Mouse (Mus musculus) cerebellum, adult 8-10 months (tissue): ENCODE measurements around the gene Meox1.
A peak's percentile ranks its signal among the peaks of the same experiment; 100 is the strongest.

Experiments used
- DNase-seq: peaks from one replicate; pipeline ENCODE4 v3.0.0; 2022

Meox1 gene

GRCm38 (mm10) chr11:101894204-101894603 lies at the start of gene Meox1:
Gene Meox1, minus strand, starts transcription at chr11:101894374.
- no peak for DNase-seq

- peak; percentile 88 for DNase-seq
Observed at GRCm38 (mm10) chr11:101943055-101943454, 48.9 kb upstream of the Meox1 start.

GRCm38 (mm10) chr11:101937108-101937507 lies 42.9 kb upstream of the Meox1 start:
- DNase-seq = no peak

GRCm38 (mm10) chr11:101936421-101936820 lies 42.2 kb upstream of the Meox1 start:
- no peak for DNase-seq

GRCm38 (mm10) chr11:101935743-101936142 lies 41.6 kb upstream of the Meox1 start:
- no peak for DNase-seq

GRCm38 (mm10) chr11:101931978-101932377 lies 37.8 kb upstream of the Meox1 start:
- no peak for DNase-seq

GRCm38 (mm10) chr11:101928030-101928762 lies 34.0 kb upstream of the Meox1 start:
- peak; percentile 32 for DNase-seq

GRCm38 (mm10) chr11:101926951-101927589 lies 32.9 kb upstream of the Meox1 start:
- no peak for DNase-seq

- no peak for DNase-seq
Observed at GRCm38 (mm10) chr11:101925636-101926035, 31.5 kb upstream of the Meox1 start.

- DNase-seq = no peak
Observed at GRCm38 (mm10) chr11:101924441-101924976, 30.3 kb upstream of the Meox1 start.

- DNase-seq = no peak
Observed at GRCm38 (mm10) chr11:101923988-101924387, 29.8 kb upstream of the Meox1 start.

- DNase-seq = peak; percentile 31
Observed at GRCm38 (mm10) chr11:101921361-101921952, 27.3 kb upstream of the Meox1 start.

- peak; percentile 85 for DNase-seq
Observed at GRCm38 (mm10) chr11:101919660-101920059, 25.5 kb upstream of the Meox1 start.

GRCm38 (mm10) chr11:101918609-101919008 lies 24.4 kb upstream of the Meox1 start:
- DNase-seq = no peak

GRCm38 (mm10) chr11:101916772-101917171 lies 22.6 kb upstream of the Meox1 start:
- DNase-seq = no peak

GRCm38 (mm10) chr11:101913591-101913990 lies 19.4 kb upstream of the Meox1 start:
- no peak for DNase-seq

- DNase-seq = no peak
Observed at GRCm38 (mm10) chr11:101911855-101912579, 17.8 kb upstream of the Meox1 start.

GRCm38 (mm10) chr11:101910230-101910946 lies 16.2 kb upstream of the Meox1 start:
- peak; percentile 87 for DNase-seq

GRCm38 (mm10) chr11:101908777-101909176 lies 14.6 kb upstream of the Meox1 start:
- no peak for DNase-seq

GRCm38 (mm10) chr11:101905115-101905514 lies 10.9 kb upstream of the Meox1 start:
- DNase-seq = peak; percentile 83

- DNase-seq = no peak
Observed at GRCm38 (mm10) chr11:101901309-101901708, 7.1 kb upstream of the Meox1 start.

GRCm38 (mm10) chr11:101898328-101898727 lies 4.2 kb upstream of the Meox1 start:
- DNase-seq = no peak
